Mouse (Mus musculus) cerebellum, postnatal 10 days (tissue): ENCODE measurements around the gene Lrrc8a.

ENCODE experiments used
- DNase-seq, 2 experiments: peaks; one replicate each; pipeline ENCODE4 v3.0.0; 2021; ENCODE audit warnings: mixed read lengths in 2 of 2

Lrrc8a gene

DNA sequence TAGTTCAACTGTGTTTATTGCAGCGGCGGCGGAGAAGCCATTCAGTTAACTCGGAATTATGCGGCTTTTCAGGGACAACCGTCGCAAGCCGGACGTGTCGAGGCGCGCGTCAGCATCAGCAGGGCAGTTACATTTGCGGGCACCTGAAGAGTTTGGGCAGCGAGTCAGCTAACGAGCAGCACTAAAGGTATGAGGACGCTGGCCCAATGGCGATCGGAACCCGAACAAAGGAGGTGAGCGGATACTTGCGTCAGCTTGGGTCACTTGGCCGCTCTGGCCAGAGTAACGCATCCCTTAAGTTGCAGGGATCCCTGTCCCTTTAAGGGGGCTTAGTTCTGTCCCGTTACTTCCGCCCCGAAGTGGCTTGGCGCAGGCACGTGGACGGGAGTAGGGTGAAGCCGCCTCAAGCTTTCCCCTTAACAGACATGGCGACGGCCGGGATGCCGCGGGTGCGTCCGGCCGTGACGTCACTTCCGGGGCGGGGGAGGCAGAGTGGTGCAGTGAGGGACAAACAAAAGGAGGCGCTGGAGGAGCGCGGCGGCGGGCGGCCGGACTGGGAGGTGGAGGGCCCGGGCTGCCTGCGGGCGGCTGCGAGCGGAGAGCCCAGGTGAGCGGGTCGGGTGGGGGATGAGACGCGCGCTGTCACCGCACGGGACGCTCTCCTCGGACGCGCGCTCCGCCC is at the start of gene Lrrc8a:
Gene Lrrc8a, plus strand, starts transcription at position 517 of the 682 bp plus-strand sequence.
- DNase-seq = peak; percentile 100

DNA sequence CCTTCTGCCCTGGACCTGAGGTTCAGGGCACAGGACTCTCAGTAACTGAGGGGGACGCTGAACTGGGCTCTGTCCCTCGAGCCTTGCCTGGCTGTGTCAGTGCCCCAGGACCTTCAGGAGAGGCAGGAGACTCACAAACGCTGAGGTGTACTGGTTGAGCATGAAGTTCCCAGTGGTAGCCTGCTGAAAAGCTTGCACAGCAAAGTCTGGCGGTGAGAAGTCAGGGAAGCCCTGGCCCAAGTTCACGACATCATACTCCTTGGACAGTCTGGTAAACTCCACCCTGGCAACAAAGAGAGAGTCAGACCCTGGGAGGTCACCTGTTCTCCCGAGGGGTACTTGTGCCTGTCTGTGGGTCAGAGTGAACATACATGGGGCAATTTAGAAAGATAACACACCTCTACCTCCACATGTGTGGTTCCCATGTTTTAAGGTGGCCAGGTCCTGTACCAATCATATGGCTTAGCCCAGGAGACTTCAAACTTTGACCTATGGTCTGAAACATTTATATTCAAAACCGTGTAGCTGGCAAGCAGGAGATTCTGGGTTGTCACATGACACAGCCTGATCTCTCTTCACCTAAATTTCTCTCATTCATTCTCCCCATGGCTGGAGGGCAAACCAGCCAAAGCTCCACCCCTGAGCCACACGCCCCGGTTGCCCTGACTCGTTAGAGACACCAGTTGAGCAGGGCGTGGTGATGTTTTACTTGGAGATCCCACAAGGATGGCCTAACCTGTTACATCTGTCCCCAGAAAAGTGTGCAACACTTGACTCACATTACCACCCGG is 45.5 kb upstream of the Lrrc8a start:
- no peak for DNase-seq

DNA sequence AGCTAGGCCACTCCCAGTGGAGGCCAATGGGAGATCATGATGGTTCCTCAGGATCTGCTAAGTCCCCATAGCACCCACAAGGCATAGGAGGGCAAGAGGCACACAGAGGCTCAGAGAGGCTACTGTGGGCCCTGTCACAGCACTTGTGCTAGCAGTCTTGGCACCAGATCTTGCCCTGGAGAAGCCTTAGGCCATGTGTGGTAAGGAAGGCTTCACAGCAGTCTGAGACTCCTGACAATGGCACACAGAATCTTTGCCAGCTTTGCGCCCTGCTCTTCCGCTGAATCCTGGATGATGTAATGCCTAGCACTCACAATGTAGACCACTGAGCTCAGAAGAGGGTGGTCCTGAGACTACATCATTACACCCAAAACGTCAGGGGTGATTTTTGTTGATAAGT is 42.9 kb upstream of the Lrrc8a start:
- no peak for DNase-seq

DNA sequence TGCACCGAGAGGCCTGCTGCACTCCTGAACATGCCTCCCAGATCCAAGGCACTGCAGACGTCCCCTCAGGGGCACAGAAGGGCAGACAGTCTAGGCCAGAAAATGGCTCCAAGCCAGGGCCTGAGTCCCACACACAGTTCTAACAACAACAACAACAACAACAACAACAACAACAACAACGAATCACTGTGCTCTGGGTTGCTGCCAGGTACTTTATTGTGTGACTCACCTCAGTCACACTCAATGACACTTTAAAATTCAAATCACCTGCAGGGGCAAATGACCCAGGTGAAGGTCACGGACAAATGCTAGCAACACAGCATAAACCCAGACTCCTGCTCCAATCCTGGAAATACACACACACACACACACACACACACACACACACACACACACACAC is 39.5 kb upstream of the Lrrc8a start:
- DNase-seq = no peak

DNA sequence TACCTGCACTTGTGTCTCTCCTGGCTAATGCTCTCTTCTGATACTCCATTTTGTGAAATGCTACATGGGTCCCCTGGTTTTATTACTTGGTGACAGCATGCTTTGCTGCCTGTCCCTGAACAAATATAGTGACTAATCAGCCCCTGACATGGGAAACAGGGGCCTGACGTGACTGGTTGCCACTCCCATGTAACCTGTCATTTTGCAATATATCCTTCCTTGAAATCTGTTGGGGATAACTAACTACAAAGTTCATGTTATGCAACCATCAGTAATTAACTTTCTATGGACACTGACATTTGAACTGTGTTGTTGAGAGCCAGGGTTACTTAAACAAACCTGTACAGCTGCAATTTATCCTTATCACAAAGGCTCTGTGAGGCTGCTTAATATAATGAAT is 37.5 kb upstream of the Lrrc8a start:
- no peak for DNase-seq

DNA sequence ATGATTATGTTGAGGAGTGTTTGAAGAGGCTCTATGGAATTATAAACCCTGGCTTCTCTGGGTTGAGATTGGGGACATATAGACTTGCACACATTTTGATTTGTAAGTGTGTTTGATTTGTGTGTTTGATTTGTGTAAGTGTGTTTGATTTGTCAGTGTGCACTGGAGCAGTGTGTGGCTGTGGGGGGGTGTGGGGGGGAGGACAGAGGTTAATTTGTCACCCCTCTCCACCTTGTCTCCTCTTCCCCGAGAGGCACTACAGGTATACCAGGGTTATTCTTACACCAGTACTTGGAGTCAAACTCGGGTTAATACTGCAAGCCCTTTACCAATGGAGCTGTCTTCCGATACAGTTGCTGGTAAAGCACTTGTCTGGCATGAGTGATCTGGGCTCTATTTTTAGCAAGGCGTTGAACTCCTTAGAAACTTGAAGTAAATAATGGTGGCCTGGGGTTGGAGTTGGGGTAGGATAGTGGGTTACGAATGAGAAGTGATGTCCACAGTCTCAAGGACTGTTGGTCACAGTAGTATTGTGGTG is 37.1 kb upstream of the Lrrc8a start:
- no peak for DNase-seq

DNA sequence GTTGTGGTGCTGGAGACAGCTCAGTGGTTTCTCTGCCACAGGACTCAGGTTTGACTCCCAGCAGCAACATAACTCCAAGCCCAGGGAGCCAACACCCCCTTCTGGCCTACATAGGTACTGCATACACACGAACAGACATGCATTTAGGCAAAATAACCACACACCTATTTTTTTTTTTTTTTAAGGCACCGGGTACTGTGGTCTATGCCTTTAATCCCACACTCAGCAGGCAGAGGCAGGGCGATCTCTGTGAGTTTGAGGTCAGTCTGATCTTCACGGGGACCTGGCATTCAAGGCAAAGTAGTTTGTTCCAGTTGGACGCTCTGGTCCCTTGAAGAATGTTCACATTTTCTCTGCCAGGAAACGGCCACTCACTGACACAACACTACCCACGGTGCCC is 34.1 kb upstream of the Lrrc8a start:
- DNase-seq = peak; percentile 36 to 60

DNA sequence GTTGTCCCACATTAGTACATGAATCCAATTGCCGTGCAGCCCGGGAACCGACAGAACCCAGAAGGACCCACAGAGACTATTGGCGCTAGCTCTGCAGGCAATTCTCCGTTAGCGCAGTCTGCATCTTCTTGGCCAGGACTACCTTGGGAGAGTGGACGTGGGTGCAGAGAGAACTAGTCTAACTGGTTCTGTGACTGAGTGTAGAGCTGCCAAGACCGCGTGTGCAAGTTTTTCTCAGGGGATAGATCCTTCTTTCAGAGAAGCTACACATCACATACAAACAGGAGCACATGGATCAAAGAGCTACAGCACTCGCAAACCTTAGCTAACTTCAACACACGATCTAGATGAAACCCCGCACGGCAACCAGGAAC is 32.3 kb upstream of the Lrrc8a start:
- DNase-seq = peak in 1 of 2 experiments; percentile 38

DNA sequence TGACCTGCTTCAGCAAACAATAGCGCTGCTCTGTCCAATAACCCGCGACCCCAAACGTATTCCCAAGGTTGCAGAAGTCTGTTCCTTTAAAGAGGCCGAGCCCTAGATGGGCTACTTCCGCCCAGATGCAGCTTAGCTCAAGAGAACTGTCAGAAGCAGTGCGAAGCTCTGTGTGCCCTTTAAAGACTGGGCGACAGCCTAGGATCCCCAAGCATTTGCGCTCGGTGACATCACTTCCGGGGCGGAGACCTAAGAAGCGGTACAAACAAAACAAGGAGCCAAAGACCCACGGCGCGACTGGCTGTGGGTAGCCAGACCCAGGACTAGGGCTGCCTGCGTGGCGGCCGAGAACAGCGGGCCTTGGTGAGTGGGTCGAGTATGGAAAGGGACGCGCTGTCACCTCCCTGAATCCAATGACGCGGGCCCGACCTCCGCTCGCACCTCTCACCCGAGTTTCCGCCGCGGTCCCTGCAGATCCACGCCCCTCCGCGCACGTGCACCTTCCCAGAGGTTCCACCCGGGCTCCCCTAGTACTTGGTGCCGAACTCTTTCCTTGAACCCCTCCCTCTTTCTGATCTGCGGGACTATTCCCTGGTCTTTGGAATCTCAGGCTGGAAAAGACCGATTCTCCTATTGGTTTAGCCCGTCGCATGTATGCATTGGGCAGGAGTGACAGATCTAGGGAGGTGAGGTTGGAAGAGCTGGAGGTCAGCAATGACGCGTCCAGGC is 31.7 kb upstream of the Lrrc8a start, which contains the start of gene Kyat1:
Gene Kyat1, minus strand, starts transcription at position 219 of the 729 bp plus-strand sequence.
- DNase-seq = peak; percentile 97

DNA sequence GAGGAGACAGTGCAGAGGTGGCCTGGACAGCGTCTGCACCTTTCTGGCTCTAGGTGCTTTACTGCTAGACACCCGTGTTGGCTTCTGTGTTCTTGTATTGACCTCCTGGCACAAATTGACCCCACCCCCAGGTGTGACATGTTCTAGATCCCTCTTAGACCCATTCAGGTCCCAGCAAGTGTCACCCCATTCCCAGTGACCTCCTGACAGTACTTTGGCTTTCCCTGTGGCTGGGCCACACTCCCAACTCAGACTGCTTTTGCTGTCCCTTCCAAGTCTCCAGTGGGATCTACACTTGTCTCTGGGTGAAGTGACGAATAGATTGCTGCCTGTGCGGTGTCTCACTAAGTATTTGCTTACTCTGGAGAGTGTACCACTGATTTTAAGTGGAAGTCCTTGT is 30.1 kb upstream of the Lrrc8a start:
- no peak for DNase-seq

DNA sequence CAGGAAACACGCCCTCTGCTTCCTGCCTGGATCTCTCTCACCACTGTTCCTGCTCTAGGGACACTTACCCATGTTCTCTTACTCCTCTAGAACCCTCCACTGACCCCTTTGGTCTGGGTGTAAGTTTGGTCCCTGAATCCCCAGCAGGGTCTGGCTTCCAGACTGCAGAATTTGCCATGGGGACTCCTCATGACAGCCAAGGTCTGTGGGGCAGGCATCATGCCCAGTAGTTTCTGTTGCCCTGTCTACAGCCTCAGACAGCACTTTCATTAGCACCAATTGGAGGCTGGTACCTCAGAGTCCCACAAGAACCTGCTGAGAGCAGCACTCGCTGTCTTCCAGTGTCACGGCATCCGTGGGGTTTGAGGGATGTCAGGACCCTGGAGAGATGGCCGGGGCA is 29.6 kb upstream of the Lrrc8a start:
- no peak for DNase-seq

DNA sequence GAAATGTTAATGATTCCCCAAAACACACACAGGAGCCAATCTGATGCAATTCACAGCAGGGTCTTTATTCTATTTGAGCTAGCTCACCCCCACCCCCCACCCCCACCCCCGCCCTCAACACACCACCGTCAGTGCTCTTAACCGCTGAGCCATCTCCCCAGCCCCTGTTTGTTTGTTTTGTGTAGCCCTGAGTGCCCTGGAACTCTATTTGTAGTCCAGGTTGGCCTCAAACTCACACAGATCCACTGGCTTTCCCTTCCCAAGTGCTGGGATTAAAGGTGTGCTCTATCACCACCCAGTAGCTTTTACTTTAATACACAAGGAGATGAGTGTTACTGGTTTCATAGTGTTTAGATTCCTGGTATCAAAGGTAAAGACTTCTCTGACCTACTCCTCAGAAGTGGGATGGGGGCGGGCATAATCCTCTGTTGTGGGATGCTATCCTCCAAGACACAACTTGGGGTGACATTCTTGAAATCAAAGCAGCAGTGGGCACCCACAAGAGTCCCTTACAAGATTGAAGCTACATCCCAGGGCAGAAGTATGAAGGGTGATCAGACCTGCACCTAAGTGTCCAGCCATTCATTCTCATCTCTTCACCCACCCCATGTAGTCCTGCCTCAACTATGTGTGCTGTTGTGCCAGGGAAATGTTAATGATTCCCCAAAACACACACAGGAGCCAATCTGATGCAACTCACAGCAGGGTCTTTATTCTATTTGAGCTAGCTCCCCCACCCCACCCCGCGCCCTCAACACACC is 25.9 kb upstream of the Lrrc8a start:
- no peak for DNase-seq

DNA sequence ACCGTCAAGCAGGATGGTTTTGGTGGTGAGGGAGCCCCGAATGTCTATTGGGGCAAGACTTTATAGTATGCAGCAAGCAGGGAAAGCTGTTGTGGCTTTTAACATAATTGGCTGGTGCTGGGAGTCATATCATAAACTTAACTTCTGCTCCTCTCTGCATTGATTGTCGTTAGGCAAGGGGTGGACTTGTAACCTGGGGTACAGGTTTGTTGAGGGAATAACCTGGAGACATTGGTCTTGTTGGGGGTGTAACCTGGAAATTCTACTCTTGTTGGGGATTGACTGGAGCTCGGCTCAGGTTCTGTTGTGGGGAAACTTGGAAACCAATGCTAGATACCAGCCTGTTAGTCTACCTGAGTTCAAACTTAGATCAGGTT is 25.4 kb upstream of the Lrrc8a start:
- no peak for DNase-seq

DNA sequence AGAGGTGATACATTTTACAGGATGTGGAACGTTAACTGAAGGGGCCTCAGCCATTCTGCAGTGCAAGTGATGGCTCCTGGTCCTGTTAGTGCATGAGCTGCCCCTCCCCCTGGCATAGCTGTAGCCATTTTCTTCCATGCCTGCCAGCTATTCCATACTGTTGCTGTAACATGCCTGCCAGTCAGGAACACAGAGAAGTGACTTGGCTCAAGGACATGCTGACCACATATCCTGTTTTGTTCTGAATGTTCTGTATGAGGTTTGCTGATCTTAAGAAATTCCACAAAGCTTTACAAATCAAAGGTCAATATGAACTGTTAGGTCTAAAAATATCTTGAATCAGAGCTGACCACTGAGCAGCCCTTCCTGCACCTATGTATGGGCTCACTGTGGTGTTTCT is 24.6 kb upstream of the Lrrc8a start:
- DNase-seq = no peak

DNA sequence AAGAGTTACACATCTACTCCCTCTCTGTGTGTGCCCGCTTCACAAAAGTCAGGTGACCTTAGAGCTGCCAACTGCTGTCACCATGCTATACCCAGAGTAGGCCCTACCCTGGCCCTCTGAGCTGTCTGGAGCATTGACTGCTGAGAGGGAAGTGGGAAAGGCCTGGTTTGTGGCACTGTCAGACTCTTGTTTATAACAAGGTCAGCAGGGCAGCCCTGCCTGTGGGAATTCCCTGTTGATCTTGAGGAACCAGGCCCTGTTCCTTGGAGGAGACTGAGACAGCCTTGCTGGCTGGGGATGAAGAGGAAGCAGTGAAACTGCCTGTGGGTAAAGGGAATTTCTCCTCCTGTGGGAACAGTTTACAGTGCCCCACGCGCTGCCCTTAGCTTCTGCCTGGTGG is 22.8 kb upstream of the Lrrc8a start:
- DNase-seq = no peak

DNA sequence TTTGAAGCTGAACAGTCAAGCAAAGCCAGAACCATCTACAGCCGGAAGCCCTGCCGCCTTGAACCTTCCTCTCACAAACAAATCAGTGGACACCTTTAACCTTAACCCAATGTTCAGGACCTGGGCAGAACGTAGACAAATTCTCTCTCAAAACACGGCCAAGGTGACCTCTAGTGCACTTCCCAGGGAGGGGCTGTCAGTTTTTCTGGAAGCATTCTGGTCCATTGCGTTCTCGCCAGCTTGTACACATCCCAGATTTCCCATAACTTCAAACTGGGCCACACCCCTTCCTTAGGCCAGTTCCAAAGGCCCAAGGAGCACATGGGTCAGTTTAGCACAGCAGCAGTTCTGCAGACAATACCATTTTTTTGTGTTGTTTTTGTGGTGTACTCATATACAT is 22.0 kb upstream of the Lrrc8a start:
- DNase-seq = no peak

DNA sequence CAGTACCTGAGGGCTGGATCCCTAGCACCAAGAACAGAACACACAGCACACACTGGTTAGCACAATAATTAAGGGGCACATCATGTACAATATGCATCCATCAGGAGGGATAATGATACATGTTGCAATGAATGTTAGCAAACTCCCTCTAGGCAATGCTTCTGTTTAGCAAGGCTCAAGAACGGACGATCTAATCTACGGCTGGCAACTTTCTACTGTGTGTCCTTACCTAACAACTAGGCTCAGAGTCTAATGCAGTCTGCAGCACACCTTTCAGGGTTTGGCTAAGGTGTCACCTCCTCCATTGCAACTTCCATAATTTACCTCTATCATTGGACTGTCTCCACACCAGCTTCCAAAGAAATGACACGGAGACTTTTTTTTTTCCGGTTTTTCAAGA is 21.2 kb upstream of the Lrrc8a start:
- no peak for DNase-seq

DNA sequence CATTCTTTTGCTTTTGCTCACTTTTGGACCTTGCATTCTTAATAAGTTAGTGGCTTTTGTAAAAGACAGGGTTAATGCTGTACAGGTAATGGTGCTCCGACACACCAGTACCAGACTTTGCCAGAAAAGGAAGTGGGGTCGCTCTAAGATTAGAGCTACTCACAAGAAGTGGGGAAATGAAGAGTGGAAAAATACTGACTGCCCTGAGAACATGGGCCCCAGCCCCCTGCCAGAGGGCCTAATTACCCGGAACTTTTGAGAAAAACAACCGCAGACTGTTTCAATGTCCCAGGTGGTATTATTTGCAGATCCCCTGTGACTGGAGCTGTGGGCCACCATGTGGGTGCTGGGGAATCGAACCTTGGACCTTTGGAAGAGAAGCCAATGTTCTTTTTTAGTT is 1.9 kb upstream of the Lrrc8a start:
- no peak for DNase-seq

DNA sequence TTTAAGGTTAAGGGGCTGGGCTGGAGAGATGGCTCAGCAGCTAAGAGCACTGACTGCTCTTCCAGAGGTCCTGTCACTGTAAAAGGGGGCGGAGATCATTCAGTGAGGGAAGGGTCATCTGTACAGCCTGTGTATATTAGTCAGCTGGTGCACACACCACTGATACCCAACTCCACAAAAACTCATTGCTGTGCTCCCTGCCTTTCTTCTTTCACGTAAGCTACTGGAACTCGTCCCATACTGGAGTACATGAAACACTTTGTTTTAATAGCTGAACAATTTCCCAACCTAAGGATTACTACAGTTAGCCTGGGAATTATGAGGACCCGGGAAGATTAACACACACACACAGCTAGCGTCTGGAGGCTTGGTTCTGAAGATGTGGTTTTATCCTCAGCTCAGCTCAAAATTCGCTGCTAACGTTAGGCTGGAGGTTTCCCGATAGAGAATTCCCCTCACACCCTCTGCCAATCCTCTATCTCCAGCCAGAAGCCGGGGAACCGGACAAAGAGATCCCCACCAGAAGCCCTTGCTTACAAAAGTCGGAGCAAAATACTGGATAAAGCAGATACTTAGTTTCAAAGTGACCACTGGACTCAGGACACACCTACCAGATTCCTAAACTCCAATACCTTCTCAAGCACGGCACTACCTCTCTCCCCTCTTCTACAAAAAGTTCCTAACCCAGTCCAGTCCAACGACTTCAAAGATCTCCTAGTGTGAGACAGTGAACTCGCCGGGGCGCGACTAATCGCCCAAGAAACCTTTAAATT is 903 bp upstream of the Lrrc8a start:
- no peak for DNase-seq

DNA sequence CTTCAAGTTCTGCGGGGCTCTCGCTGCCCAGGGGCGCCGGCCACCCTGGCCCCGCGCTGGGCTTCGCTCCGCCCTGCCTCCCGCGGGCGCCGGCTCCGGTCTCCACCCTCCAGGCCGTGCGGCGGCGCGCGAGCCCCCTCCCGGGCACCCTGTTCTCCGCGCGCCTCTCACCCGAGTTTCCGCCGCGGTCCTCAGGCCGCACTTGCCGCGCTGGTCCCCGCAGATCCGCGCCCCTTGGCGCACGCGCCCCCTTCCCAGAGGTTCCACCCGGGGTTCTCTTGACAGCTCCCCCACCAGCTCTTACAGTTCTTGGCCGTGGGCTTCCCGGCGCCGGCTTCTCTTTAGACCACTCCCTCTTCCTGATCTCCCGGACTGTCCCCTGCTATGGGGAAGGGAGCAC is 366 bp downstream of the Lrrc8a start:
- DNase-seq = peak in 1 of 2 experiments; percentile 77

DNA sequence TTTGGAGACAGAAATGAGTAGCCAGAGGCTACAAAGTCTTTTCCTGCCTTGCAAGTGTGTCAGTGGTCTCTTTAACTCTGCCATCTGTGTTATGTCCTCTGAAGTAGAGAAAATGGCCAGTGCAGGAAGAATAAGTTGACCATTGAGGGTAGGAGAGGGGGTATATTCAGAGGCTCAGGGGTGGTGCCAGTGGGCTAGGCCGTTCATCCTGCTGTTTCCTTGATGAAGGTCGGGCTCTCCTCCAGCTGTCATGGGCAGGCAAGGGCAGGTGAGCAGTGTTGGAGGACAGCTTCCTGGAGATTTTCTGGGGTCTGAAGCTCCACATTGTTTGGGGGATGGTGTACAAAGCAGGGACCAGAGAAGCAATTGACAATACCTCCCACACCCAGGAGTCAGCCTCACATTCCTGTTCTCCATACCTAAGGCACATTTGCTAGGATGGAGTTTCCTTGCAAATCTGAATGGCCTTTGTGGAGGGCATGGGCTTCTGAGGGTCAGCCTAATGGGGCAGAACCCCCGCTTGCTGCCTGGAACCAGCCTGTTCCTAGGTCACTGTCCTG is 1.5 kb downstream of the Lrrc8a start:
- no peak for DNase-seq

DNA sequence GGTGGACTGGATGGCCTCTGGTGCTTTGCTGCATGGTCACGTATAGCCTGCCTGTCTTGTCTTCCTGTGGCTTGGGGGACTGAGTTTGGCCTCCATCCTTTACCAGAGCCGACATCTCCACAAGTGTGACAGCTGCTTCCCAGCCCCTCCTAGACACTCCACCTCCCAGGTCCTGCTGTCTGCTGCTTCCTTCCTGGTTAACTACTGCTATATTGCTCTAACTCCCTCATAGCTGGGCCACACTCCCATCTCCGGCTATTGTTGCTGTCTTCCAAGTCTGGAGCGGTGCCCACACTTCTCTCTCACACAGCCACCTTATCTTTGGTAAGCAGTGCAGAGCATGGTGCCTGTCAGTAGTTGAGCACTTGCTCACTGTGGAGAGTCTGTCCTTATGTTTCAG is 2.3 kb downstream of the Lrrc8a start:
- no peak for DNase-seq
